Mouse (Mus musculus): ENCODE measurements around the gene Pard3b.

- no peak for TF ChIP-seq CTCF (IDR thresholded peaks at IDR 0.05; ENCODE audit: low read depth)
- TF ChIP-seq EP300 (optimal IDR thresholded peaks at IDR 0.05): no peak
These were observed 22.4 kb upstream of the Pard3b start for GRCm38 (mm10) chr1:61616176-61616575.
